Mouse (Mus musculus) liver, embryonic 18 days (tissue): ENCODE measurements around the gene Mmp10. TPM values are rescaled to one million over a fixed set of nuclear protein-coding genes. Genes with fewer than 3 reads are reported as not detected.

ENCODE experiments used
- polyA plus RNA-seq: library from polyadenylated mRNA; depleted of rRNA; stranded (reverse); fragments of >200 nt; gene quantifications from 2 replicates; pipeline ENCODE4 v1.2.3, GENCODE M21; 2012; rRNA removed

Mmp10 gene
- polyA plus RNA-seq, result not detected in 2 replicates

DNA sequence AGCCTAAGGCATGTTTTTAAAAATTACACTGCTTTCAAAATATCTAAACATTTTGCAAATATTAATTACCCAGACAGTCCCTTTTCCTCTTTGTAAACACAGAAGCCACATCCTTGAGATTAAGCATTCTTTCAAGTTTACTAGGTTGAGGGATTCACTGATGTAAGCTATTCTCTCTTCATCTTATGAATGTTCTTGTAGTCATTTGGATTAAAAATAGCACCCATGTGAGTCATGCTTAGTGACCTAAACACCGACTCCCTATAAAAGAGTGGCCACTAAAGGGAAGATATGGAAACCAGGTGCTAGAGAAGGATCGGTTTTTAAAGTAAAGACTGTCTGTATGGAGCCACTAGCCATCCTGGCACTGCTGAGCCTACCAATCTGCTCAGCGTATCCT lies at the start of gene Mmp10:
TSS of gene Mmp10 (plus strand) at position 302 of the 400 bp plus-strand sequence.

DNA sequence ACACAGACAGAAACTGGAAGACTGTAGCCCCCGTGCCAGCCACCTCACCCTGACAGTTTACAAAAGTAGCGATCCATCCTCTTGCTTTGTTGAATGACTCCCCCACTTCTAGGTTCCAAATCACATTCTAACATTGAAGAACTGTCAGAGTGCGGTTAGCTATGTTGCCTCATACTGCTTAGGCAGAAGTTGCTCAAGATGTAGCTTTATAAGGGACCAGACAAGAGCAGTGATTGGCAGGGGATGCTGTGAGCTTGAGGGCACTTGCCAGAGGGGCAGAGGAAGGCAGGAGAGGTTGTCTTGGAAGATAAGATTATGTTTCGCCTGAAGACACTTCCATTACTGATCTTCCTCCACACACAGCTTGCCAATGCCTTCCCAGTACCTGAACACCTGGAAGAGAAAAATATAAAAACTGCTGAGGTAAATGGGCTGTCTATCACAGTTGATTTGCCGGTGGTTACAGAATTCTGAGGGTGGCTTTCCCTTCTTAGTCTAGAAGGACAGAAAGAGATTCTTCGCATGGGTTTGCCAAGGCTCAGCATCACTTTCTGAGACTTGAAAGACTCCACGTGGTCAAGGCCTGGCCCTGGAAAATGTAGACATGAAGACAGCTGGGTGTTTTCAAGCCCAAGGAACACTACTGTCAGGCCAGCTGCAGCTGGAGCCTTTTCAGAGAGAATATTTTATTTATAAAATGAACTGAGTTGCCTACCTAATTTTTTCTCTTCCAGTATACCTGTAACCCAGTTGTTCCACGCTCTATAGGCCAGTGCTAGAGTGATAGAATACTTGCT lies 56.3 kb downstream of the Mmp10 start, which contains the start of gene Mmp8:
TSS of gene Mmp8 (plus strand) at position 236 of the 797 bp plus-strand sequence.

Other genes with a start within 250 kb of the Mmp10 start
- 0.26 and 0.36 TPM in 2 replicates for gene Mmp13, start 229.8 kb upstream of the Mmp10 start, polyA plus RNA-seq
- 0.05 and 0.06 TPM in 2 replicates for gene Mmp12, start 158.0 kb upstream of the Mmp10 start, polyA plus RNA-seq
- not detected in 2 replicates for gene Mmp1b, start 114.3 kb upstream of the Mmp10 start, polyA plus RNA-seq
- not detected in 2 replicates for gene Mmp3, start 56.5 kb upstream of the Mmp10 start, polyA plus RNA-seq
- gene Mmp8, start 56.1 kb downstream of the Mmp10 start, polyA plus RNA-seq, result 30.9 and 36.7 TPM in 2 replicates
- gene Mmp27, start 69.0 kb downstream of the Mmp10 start, polyA plus RNA-seq, result 0.24 TPM in 2 replicates
- gene Mmp20, start 125.9 kb downstream of the Mmp10 start, polyA plus RNA-seq, result 0.01 TPM in 1 of 2 replicates, not detected in the other
- not detected in 2 replicates for gene Mmp7, start 189.7 kb downstream of the Mmp10 start, polyA plus RNA-seq